Mouse (Mus musculus) MEL (cell line): ENCODE measurements at regions not wholly inside any gene's neighbourhood (a gene's known extent, or its start where the extent isn't known, plus 50 kb on each side); places are given as distances from the start of the nearest gene placed in this dataset.

Source experiments
- CHD2 ChIP-seq: IDR thresholded peaks from 2 replicates; pipeline ENCODE4 v1.6.1; 2011; ENCODE audit warnings: low read length, improper control_type of control experiment
- CTCF ChIP-seq, 3 experiments: IDR thresholded peaks in 2 of 3; conservative IDR thresholded peaks in 1 of 3; 2 replicates each; pipeline ENCODE4 v1.5.1; 2011 to 2012; ENCODE audit warnings: low read length in 3 of 3, low read depth in 2 of 3, mild to moderate bottlenecking in 2 of 3, improper control_type of control experiment in 1 of 3, inconsistent platforms in 1 of 3, mixed read lengths in 1 of 3, moderate library complexity in 1 of 3; ENCODE audit not compliant: control insufficient read depth in 1 of 3, insufficient read depth in 1 of 3, poor library complexity in 1 of 3, severe bottlenecking in 1 of 3
- ELF1 ChIP-seq: IDR thresholded peaks from 2 replicates; pipeline ENCODE4 v1.6.1; 2014; ENCODE audit warnings: low read depth, mild to moderate bottlenecking, inconsistent platforms, low read length, improper control_type of control experiment, moderate library complexity
- ETS1 ChIP-seq: IDR thresholded peaks from 2 replicates; pipeline ENCODE4 v1.6.1; 2012; ENCODE audit warnings: low read depth, mild to moderate bottlenecking, inconsistent platforms, low read length, improper control_type of control experiment, moderate library complexity
- JUND ChIP-seq: IDR thresholded peaks from 2 replicates; pipeline ENCODE4 v1.6.1; 2011; ENCODE audit warnings: low read depth, mild to moderate bottlenecking, improper control_type of control experiment, low read length
- KAT2A ChIP-seq: conservative IDR thresholded peaks from 2 replicates; pipeline ENCODE4 v1.6.1; 2012; ENCODE audit warnings: low read depth, low read length, improper control_type of control experiment, inconsistent platforms
- NRF1 ChIP-seq: IDR thresholded peaks from 2 replicates; pipeline ENCODE4 v1.6.1; 2014; ENCODE audit warnings: low read depth, mild to moderate bottlenecking, inconsistent platforms, low read length, improper control_type of control experiment, moderate library complexity; ENCODE audit not compliant: poor library complexity, insufficient read depth, severe bottlenecking
- POLR2A ChIP-seq, 2 experiments: IDR thresholded peaks; 2 replicates each; pipeline ENCODE4 v1.6.1; 2011 to 2012; ENCODE audit warnings: low read length in 2 of 2, mild to moderate bottlenecking in 2 of 2, control low read depth in 1 of 2, improper control_type of control experiment in 1 of 2, low read depth in 1 of 2, moderate library complexity in 1 of 2; ENCODE audit not compliant: control insufficient read depth in 1 of 2, insufficient read depth in 1 of 2, poor library complexity in 1 of 2
- POLR2AphosphoS2 ChIP-seq: IDR thresholded peaks from 2 replicates; pipeline ENCODE4 v1.6.1; 2011; ENCODE audit warnings: low read length, improper control_type of control experiment
- USF1 ChIP-seq: IDR thresholded peaks from 2 replicates; pipeline ENCODE4 v1.6.1; 2014; ENCODE audit warnings: low read depth, mild to moderate bottlenecking, inconsistent platforms, low read length, improper control_type of control experiment, moderate library complexity
- USF2 ChIP-seq, 2 experiments: IDR thresholded peaks; 2 replicates each; pipeline ENCODE4 v1.6.1; 2011 to 2012; ENCODE audit warnings: improper control_type of control experiment in 2 of 2, low read length in 2 of 2, borderline replicate concordance in 1 of 2, inconsistent platforms in 1 of 2, low read depth in 1 of 2, mild to moderate bottlenecking in 1 of 2; ENCODE audit not compliant: insufficient read depth in 1 of 2
- ZKSCAN1 ChIP-seq: IDR thresholded peaks from 2 replicates; pipeline ENCODE4 v1.6.1; 2012; ENCODE audit warnings: low read depth, mild to moderate bottlenecking, inconsistent platforms, low read length, improper control_type of control experiment, moderate library complexity

DNA sequence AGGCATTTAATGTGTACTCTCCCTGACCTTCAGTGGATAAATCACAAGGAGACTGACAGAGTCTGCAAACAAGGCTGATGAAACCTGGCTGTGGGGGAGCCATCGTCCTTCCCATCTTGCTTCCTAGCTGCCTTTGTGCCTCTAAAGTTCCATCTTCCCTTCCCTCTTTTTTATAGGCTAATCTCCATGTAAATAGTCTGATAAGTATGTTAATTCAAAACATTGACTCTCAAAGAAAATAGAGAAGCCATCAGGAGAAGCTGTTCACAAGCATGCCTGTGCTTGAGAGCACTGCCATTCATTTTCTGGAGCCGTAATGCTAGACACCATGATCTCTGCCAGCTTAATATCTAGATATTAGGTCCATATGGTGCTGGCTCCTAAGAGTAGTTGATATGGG lies 55.7 kb upstream of the Gpc6 start:
- TF ChIP-seq ZKSCAN1 (no peak), USF2 (IDR thresholded peaks at IDR 0.05; ENCODE audit: borderline replicate concordance in 1 of 2, insufficient read depth in 1 of 2, low read depth in 1 of 2, low read length in 2 of 2) (no peak), CTCF (IDR thresholded peaks at IDR 0.05 in 2 of 3, conservative IDR thresholded peaks at IDR 0.05 in 1 of 3; ENCODE audit: control insufficient read depth in 1 of 3, insufficient read depth in 1 of 3, low read depth in 2 of 3, low read length in 3 of 3, poor library complexity in 1 of 3, severe bottlenecking in 1 of 3) (no peak), POLR2A (IDR thresholded peaks at IDR 0.05; ENCODE audit: control insufficient read depth in 1 of 2, insufficient read depth in 1 of 2, low read depth in 1 of 2, low read length in 2 of 2, poor library complexity in 1 of 2) (no peak), KAT2A (no peak), POLR2AphosphoS2 (no peak), JUND (no peak), NRF1 (no peak), ETS1 (no peak), ELF1 (no peak), CHD2 (no peak), USF1 (no peak)
